Mouse (Mus musculus) myocyte (in vitro differentiated cells): ENCODE data around the gene Tmppe. TPM values are rescaled to one million over a fixed set of nuclear protein-coding genes. Genes with fewer than 3 reads are reported as not detected.

Experiments used
- H3K27me3 ChIP-seq: one replicate; pipeline ENCODE4 v1.6.1; 2011; ENCODE audit not compliant: control insufficient read depth, insufficient read depth, insufficient read length
- H3K36me3 ChIP-seq: one replicate; pipeline ENCODE4 v1.6.1; 2011; ENCODE audit not compliant: control insufficient read depth, insufficient read depth
- H3K4me2 ChIP-seq: one replicate; pipeline ENCODE4 v1.6.1; 2011; ENCODE audit warnings: low read depth, control low read depth
- H3K4me3 ChIP-seq: one replicate; pipeline ENCODE4 v1.5.1; 2011; ENCODE audit warnings: mild to moderate bottlenecking, control low read depth, moderate library complexity
- H3K79me2 ChIP-seq: one replicate; pipeline ENCODE4 v1.6.1; 2011; ENCODE audit not compliant: control insufficient read depth, insufficient read depth
- H3ac ChIP-seq: one replicate; pipeline ENCODE4 v1.6.1; 2011; ENCODE audit not compliant: control insufficient read depth, insufficient read length
- CEBPB ChIP-seq: IDR thresholded peaks from 2 replicates; pipeline ENCODE4 v1.6.1; 2011; ENCODE audit warnings: mild to moderate bottlenecking, moderate library complexity; ENCODE audit not compliant: poor library complexity, insufficient read depth, severe bottlenecking
- E2F4 ChIP-seq: IDR thresholded peaks from one replicate; pipeline ENCODE4 v1.6.1; 2011; ENCODE audit warnings: mild to moderate bottlenecking, control low read depth, moderate library complexity; ENCODE audit not compliant: insufficient read depth
- MAX ChIP-seq: IDR thresholded peaks from one replicate; pipeline ENCODE4 v1.6.1; 2011; ENCODE audit warnings: low read depth, mild to moderate bottlenecking, control low read depth
- MYOD1 ChIP-seq, 3 experiments: IDR thresholded peaks; one replicate each; pipeline ENCODE4 v1.6.1; 2011; ENCODE audit warnings: control low read depth in 2 of 3, low read depth in 2 of 3, mild to moderate bottlenecking in 2 of 3, moderate library complexity in 1 of 3; ENCODE audit not compliant: insufficient read length in 2 of 3, control insufficient read depth in 1 of 3
- MYOG ChIP-seq, 3 experiments: IDR thresholded peaks; one replicate each; pipeline ENCODE4 v1.6.1; 2011; ENCODE audit warnings: control low read depth in 2 of 3, low read depth in 2 of 3, mild to moderate bottlenecking in 2 of 3; ENCODE audit not compliant: insufficient read length in 2 of 3, control insufficient read depth in 1 of 3, insufficient read depth in 1 of 3
- POLR2A ChIP-seq: IDR thresholded peaks from one replicate; pipeline ENCODE4 v1.6.1; 2011; ENCODE audit warnings: low read depth, mild to moderate bottlenecking, control low read depth, moderate library complexity; ENCODE audit not compliant: insufficient read length
- POLR2AphosphoS2 ChIP-seq: IDR thresholded peaks from one replicate; pipeline ENCODE4 v1.6.1; 2011; ENCODE audit warnings: low read depth, control low read depth; ENCODE audit not compliant: insufficient read length
- REST ChIP-seq: IDR thresholded peaks from one replicate; pipeline ENCODE4 v1.6.1; 2011; ENCODE audit warnings: mild to moderate bottlenecking, control low read depth, moderate library complexity; ENCODE audit not compliant: insufficient read depth, insufficient read length
- SRF ChIP-seq: IDR thresholded peaks from one replicate; pipeline ENCODE4 v1.6.1; 2011; ENCODE audit warnings: low read depth; ENCODE audit not compliant: control insufficient read depth, insufficient read length
- TCF12 ChIP-seq: IDR thresholded peaks from one replicate; pipeline ENCODE4 v1.6.1; 2011; ENCODE audit warnings: mild to moderate bottlenecking, control low read depth; ENCODE audit not compliant: poor library complexity, insufficient read depth, severe bottlenecking
- TCF3 ChIP-seq: IDR thresholded peaks from one replicate; pipeline ENCODE4 v1.6.1; 2011; ENCODE audit warnings: low read depth, control low read depth; ENCODE audit not compliant: insufficient read length
- USF1 ChIP-seq: IDR thresholded peaks from one replicate; pipeline ENCODE4 v1.6.1; 2011; ENCODE audit warnings: low read depth, mild to moderate bottlenecking, control low read depth, moderate library complexity
- polyA plus RNA-seq: library from polyadenylated mRNA; unstranded; fragments of >200 nt; fragmentation: generic; extraction: Trizol; gene quantifications from one replicate; pipeline ENCODE4 v1.2.1, GENCODE M21; 2012; ENCODE audit warnings: missing spikeins

The Tmppe gene
- polyA plus RNA-seq, 1 experiment = 1.7 TPM

GRCm38 (mm10) chr9:114394677-114395076, 6.2 kb upstream of the Tmppe start:
- H3K27me3 ChIP-seq = no peaks in the 10 kb centered on the region
- TF ChIP-seq REST (no peak), CEBPB (no peak), SRF (no peak)
- H3K36me3 ChIP-seq = no peaks in the 10 kb centered on the region
- no peak overlapping the region for H3ac ChIP-seq
- no peak overlapping the region for H3K4me3 ChIP-seq
- H3K4me2 ChIP-seq = no peak overlapping the region
- no peaks in the 10 kb centered on the region for H3K79me2 ChIP-seq

GRCm38 (mm10) chr9:114395258-114395657, 5.6 kb upstream of the Tmppe start:
- H3K4me3 ChIP-seq = no peak overlapping the region
- no peaks in the 10 kb centered on the region for H3K79me2 ChIP-seq
- H3K27me3 ChIP-seq = no peaks in the 10 kb centered on the region
- no peak overlapping the region for H3K4me2 ChIP-seq
- H3ac ChIP-seq = no peak overlapping the region
- no peaks in the 10 kb centered on the region for H3K36me3 ChIP-seq
- no peak for TF ChIP-seq USF1
- no peak for TF ChIP-seq POLR2AphosphoS2
- no peak for TF ChIP-seq MYOG (IDR thresholded peaks at IDR 0.05; ENCODE audit: control insufficient read depth in 1 of 3, insufficient read depth in 1 of 3, insufficient read length in 2 of 3, low read depth in 2 of 3)
- no peak for TF ChIP-seq TCF3
- TF ChIP-seq MYOD1 (IDR thresholded peaks at IDR 0.05; ENCODE audit: control insufficient read depth in 1 of 3, insufficient read length in 2 of 3, low read depth in 2 of 3) = no peak
- TF ChIP-seq REST = no peak
- TF ChIP-seq POLR2A = no peak
- no peak for TF ChIP-seq CEBPB
- no peak for TF ChIP-seq TCF12
- no peak for TF ChIP-seq SRF
- no peak for TF ChIP-seq MAX
- no peak for TF ChIP-seq E2F4

- H3K4me2 ChIP-seq = no peak overlapping the region
- no peaks in the 10 kb centered on the region for H3K27me3 ChIP-seq
- H3ac ChIP-seq = no peak overlapping the region
- H3K36me3 ChIP-seq = no peaks in the 10 kb centered on the region
- TF ChIP-seq USF1 = no peak
- TF ChIP-seq REST = no peak
- no peak for TF ChIP-seq MAX
- TF ChIP-seq POLR2AphosphoS2 = no peak
- no peak for TF ChIP-seq TCF12
- TF ChIP-seq MYOG (IDR thresholded peaks at IDR 0.05; ENCODE audit: control insufficient read depth in 1 of 3, insufficient read depth in 1 of 3, insufficient read length in 2 of 3, low read depth in 2 of 3) = no peak
- no peak for TF ChIP-seq E2F4
- no peak for TF ChIP-seq MYOD1 (IDR thresholded peaks at IDR 0.05; ENCODE audit: control insufficient read depth in 1 of 3, insufficient read length in 2 of 3, low read depth in 2 of 3)
- H3K4me3 ChIP-seq = no peak overlapping the region
- peaks cover 14% of the 10 kb centered on the region for H3K79me2 ChIP-seq
These were observed 1.2 kb upstream of the Tmppe start for GRCm38 (mm10) chr9:114399680-114400079.

- no peaks in the 10 kb centered on the region for H3K27me3 ChIP-seq
- no peak for TF ChIP-seq MYOD1 (IDR thresholded peaks at IDR 0.05; ENCODE audit: control insufficient read depth in 1 of 3, insufficient read length in 2 of 3, low read depth in 2 of 3)
- no peak for TF ChIP-seq REST
- no peak for TF ChIP-seq TCF3
- no peak for TF ChIP-seq POLR2A
- TF ChIP-seq POLR2AphosphoS2 = no peak
- no peak for TF ChIP-seq SRF
- TF ChIP-seq TCF12 = no peak
- TF ChIP-seq E2F4 = no peak
- TF ChIP-seq CEBPB = no peak
- TF ChIP-seq USF1 = no peak
- no peak for TF ChIP-seq MYOG (IDR thresholded peaks at IDR 0.05; ENCODE audit: control insufficient read depth in 1 of 3, insufficient read depth in 1 of 3, insufficient read length in 2 of 3, low read depth in 2 of 3)
- no peak for TF ChIP-seq MAX
- H3K4me3 ChIP-seq = peak overlapping the region; percentile 55
- H3K4me2 ChIP-seq = peak overlapping the region; percentile 84
- H3K79me2 ChIP-seq = peaks cover 14% of the 10 kb centered on the region
- H3K36me3 ChIP-seq = no peaks in the 10 kb centered on the region
- H3ac ChIP-seq = peak overlapping the region; percentile 49
These were observed 337 bp upstream of the Tmppe start for GRCm38 (mm10) chr9:114400588-114400948.

- H3K4me2 ChIP-seq = peak overlapping the region; percentile 84
- TF ChIP-seq REST (no peak), MYOD1 (IDR thresholded peaks at IDR 0.05; ENCODE audit: control insufficient read depth in 1 of 3, insufficient read length in 2 of 3, low read depth in 2 of 3) (peak in 1 of 3 experiments; percentile 6)
- H3ac ChIP-seq = peak overlapping the region; percentile 49
- H3K4me3 ChIP-seq = peak overlapping the region; percentile 55
- no peaks in the 10 kb centered on the region for H3K27me3 ChIP-seq
- peaks cover 14% of the 10 kb centered on the region for H3K79me2 ChIP-seq
- no peaks in the 10 kb centered on the region for H3K36me3 ChIP-seq
These were observed 778 bp downstream of the Tmppe start for GRCm38 (mm10) chr9:114401685-114402080.
